ENCODE assay signal across 9 mouse cellular contexts in the genomic region with DNA sequence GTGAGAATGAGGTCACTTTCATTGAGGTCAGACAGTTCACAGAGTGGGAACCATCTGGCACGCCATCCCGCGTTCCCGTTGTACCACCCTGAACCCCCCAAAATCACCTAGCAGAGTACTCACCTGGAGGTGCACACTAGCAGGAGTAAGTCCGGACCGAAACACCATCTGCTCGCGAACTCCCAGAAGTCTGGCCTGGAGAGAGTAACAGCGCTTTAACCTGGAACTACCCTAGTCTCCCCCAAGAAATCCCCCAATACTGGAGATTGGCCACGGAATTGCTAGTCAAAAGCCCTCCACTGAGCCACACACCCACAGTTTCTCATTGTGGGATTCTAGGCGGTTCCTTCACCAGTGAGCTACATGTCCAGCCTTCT. TPM values are rescaled to one million over a fixed set of nuclear protein-coding genes. Genes with fewer than 3 reads are reported as not detected.
A peak's percentile ranks its signal among the peaks of the same experiment; 100 is the strongest.
DNase-seq lines count a peak whose midpoint lies in the region; ATAC-seq and TF ChIP-seq lines count a peak whose summit lies in the region.
"Had no signal": no experiment of that assay in that cellular context is flagged by ENCODE, and none has a peak within 500 bp of the region (broad histone marks: within the 10 kb centered on the region; RNA-seq: fewer than 3 reads in every experiment).

No protein-coding gene starts in this region.

- H3K4me3 ChIP-seq in lung, embryonic 15.5 days = peak overlapping the region; percentile 55
- H3K4me3 ChIP-seq in forebrain, embryonic 12.5 days (replicated peaks) = peak overlapping the region; percentile 50
- peak overlapping the region; percentile 62 for H3K4me3 ChIP-seq in limb, embryonic 13.5 days
- H3K4me3 ChIP-seq in small intestine, adult 2 months (ENCODE audit: low read depth, low read length) = peak overlapping the region; percentile 65

- peaks cover 47% of the 10 kb centered on the region for H3K4me1 ChIP-seq in lung, embryonic 15.5 days
- peaks cover 40% of the 10 kb centered on the region for H3K4me1 ChIP-seq in forebrain, embryonic 12.5 days
- peaks cover 42% of the 10 kb centered on the region for H3K4me1 ChIP-seq in limb, embryonic 13.5 days
- peaks cover 31% of the 10 kb centered on the region for H3K4me1 ChIP-seq in small intestine, adult 2 months (ENCODE audit: control insufficient read depth, insufficient read depth, insufficient read length, low read length)

- H3K36me3 ChIP-seq in lung, embryonic 15.5 days = no peaks in the 10 kb centered on the region
- no peaks in the 10 kb centered on the region; the same call in 1 of the 2 replicates for H3K36me3 ChIP-seq in forebrain, embryonic 12.5 days (replicated peaks)
- no peaks in the 10 kb centered on the region for H3K36me3 ChIP-seq in limb, embryonic 13.5 days
- H3K36me3 ChIP-seq in small intestine, adult 2 months (ENCODE audit: control insufficient read depth, insufficient read depth, low read length) = no peaks in the 10 kb centered on the region

- H3K9me3 ChIP-seq in lung, embryonic 15.5 days = no peaks in the 10 kb centered on the region
- no peaks in the 10 kb centered on the region for H3K9me3 ChIP-seq in forebrain, embryonic 12.5 days
- no peaks in the 10 kb centered on the region for H3K9me3 ChIP-seq in limb, embryonic 13.5 days

- H3K27ac ChIP-seq in lung, embryonic 15.5 days = peak overlapping the region; percentile 70
- peak overlapping the region; percentile 50; the same call in 1 of the 2 replicates for H3K27ac ChIP-seq in forebrain, embryonic 12.5 days
- no peak overlapping the region; the same call in 1 of the 2 replicates for H3K27ac ChIP-seq in limb, embryonic 13.5 days
- peak overlapping the region; percentile 78 for H3K27ac ChIP-seq in small intestine, adult 2 months (ENCODE audit: insufficient read depth, low read depth, low read length)

- under 1% methylated on average over 11 of the region's 11 CpGs for WGBS in lung, embryonic 15.5 days
- 1% methylated on average over 11 of the region's 11 CpGs for WGBS in forebrain, embryonic 12.5 days
- 1% methylated on average over 11 of the region's 11 CpGs for WGBS in limb, embryonic 13.5 days
- WGBS in small intestine, adult 2 months = 1% methylated on average over 11 of the region's 11 CpGs

- peak overlapping the region; percentile 64 for H3K9ac ChIP-seq in lung, embryonic 15.5 days
- peak overlapping the region; percentile 71 for H3K9ac ChIP-seq in forebrain, embryonic 12.5 days
- peak overlapping the region; percentile 60 for H3K9ac ChIP-seq in limb, embryonic 13.5 days

- no peak for ATAC-seq in lung, embryonic 15.5 days (ENCODE audit: borderline replicate concordance, extremely low read depth, low FRiP score, low TSS enrichment)
- no peak for ATAC-seq in forebrain, embryonic 12.5 days (ENCODE audit: low FRiP score)
- no peak for ATAC-seq in limb, embryonic 13.5 days (ENCODE audit: low FRiP score, low read depth)

- DNase-seq in lung, adult 18-20 months = no peak
- no peak for DNase-seq in layer of hippocampus, postnatal 14 days (ENCODE audit: low spot score in 2 of 2)
- no peak for DNase-seq in left cerebral cortex, adult 11 months (ENCODE audit: low spot score)
- no peak for DNase-seq in layer of hippocampus, postnatal 25 days (ENCODE audit: extremely low spot score in 1 of 2, low spot score in 1 of 2)

- H3K27me3 ChIP-seq in lung, embryonic 15.5 days = no peaks in the 10 kb centered on the region
- peaks cover 43% of the 10 kb centered on the region for H3K27me3 ChIP-seq in forebrain, embryonic 12.5 days
- H3K27me3 ChIP-seq in limb, embryonic 13.5 days = peaks cover 4% of the 10 kb centered on the region; the same call in 1 of the 2 replicates
- no peaks in the 10 kb centered on the region; the same call in 1 of the 2 replicates for H3K27me3 ChIP-seq in small intestine, adult 2 months (ENCODE audit: control insufficient read depth, insufficient read depth, low read length)

- peak overlapping the region; percentile 91 for H3K4me2 ChIP-seq in lung, embryonic 15.5 days
- peak overlapping the region; percentile 85 for H3K4me2 ChIP-seq in forebrain, embryonic 12.5 days
- H3K4me2 ChIP-seq in limb, embryonic 13.5 days (replicated peaks) = peak overlapping the region; percentile 96

- TF ChIP-seq POLR2A in small intestine, adult 2 months (IDR thresholded peaks at IDR 0.05; ENCODE audit: low read depth, low read length) = no peak

- TF ChIP-seq CTCF in small intestine, adult 2 months (IDR thresholded peaks at IDR 0.05; ENCODE audit: extremely low read depth, insufficient read length, insufficient replicate concordance, low read depth, low read length) = no peak

RNA-seq across cellular contexts. Expression of a gene that starts 5.0 kb away (rescaled TPM):
- 1.7 and 2.3 TPM in 2 replicates for polyA plus RNA-seq in lung, embryonic 15.5 days (2015; fragmentation: Nextera tagmentation; extraction: Ambion mirVana)
- 0.13 and 0.20 TPM in 2 replicates for polyA plus RNA-seq in forebrain, embryonic 12.5 days (2016; fragmentation: Nextera tagmentation; extraction: Ambion mirVana)
- 3.9 and 4.3 TPM in 2 replicates for polyA plus RNA-seq in limb, embryonic 13.5 days (2015; fragmentation: Nextera tagmentation; extraction: Ambion mirVana)
- 0.14 and 0.46 TPM in 2 replicates for polyA plus RNA-seq in small intestine, adult 2 months (2012; rRNA removed)
- under 1 TPM; 0.50 to 0.69 TPM for total RNA-seq in layer of hippocampus, postnatal 14 days (2021)
- under 1 TPM in 1 of 2 experiments, not detected in 1; 0.17 TPM for total RNA-seq in layer of hippocampus, postnatal 25 days (2021)
- total RNA-seq: hematopoietic stem cell, adult 5-6 weeks had no signal

RNA-seq across cellular contexts. Expression of a gene that starts 6.5 kb away (rescaled TPM):
- polyA plus RNA-seq in lung, embryonic 15.5 days (2015; fragmentation: Nextera tagmentation; extraction: Ambion mirVana) = 19.1 and 20.0 TPM in 2 replicates
- polyA plus RNA-seq in forebrain, embryonic 12.5 days (2016; fragmentation: Nextera tagmentation; extraction: Ambion mirVana) = 4.6 and 6.6 TPM in 2 replicates
- polyA plus RNA-seq in limb, embryonic 13.5 days (2015; fragmentation: Nextera tagmentation; extraction: Ambion mirVana) = 15.8 and 19.6 TPM in 2 replicates
- 101 and 257 TPM in 2 replicates for polyA plus RNA-seq in small intestine, adult 2 months (2012; rRNA removed)
- total RNA-seq in layer of hippocampus, postnatal 14 days (2021) = 10 to 100 TPM; 14.8 to 15.5 TPM
- total RNA-seq in layer of hippocampus, postnatal 25 days (2021) = 10 to 100 TPM; 14.1 to 18.5 TPM

RNA-seq across cellular contexts. Expression of a gene that starts 26.8 kb away (rescaled TPM):
- 3.1 TPM in 2 replicates for polyA plus RNA-seq in lung, embryonic 15.5 days (2015; fragmentation: Nextera tagmentation; extraction: Ambion mirVana)
- 12.6 and 14.9 TPM in 2 replicates for polyA plus RNA-seq in forebrain, embryonic 12.5 days (2016; fragmentation: Nextera tagmentation; extraction: Ambion mirVana)
- polyA plus RNA-seq in limb, embryonic 13.5 days (2015; fragmentation: Nextera tagmentation; extraction: Ambion mirVana) = 5.2 and 6.9 TPM in 2 replicates
- 15.4 and 63.9 TPM in 2 replicates for polyA plus RNA-seq in small intestine, adult 2 months (2012; rRNA removed)
- 100 to 1,000 TPM; 133 TPM for total RNA-seq in layer of hippocampus, postnatal 14 days (2021)
- 100 to 1,000 TPM; 129 to 134 TPM for total RNA-seq in layer of hippocampus, postnatal 25 days (2021)
- total RNA-seq: hematopoietic stem cell, adult 5-6 weeks had no signal

RNA-seq across cellular contexts. Expression of a gene that starts 30.3 kb away (rescaled TPM):
- 0.60 and 0.92 TPM in 2 replicates for polyA plus RNA-seq in lung, embryonic 15.5 days (2015; fragmentation: Nextera tagmentation; extraction: Ambion mirVana)
- 3.1 TPM in 2 replicates for polyA plus RNA-seq in forebrain, embryonic 12.5 days (2016; fragmentation: Nextera tagmentation; extraction: Ambion mirVana)
- polyA plus RNA-seq in limb, embryonic 13.5 days (2015; fragmentation: Nextera tagmentation; extraction: Ambion mirVana) = 1.4 and 2.5 TPM in 2 replicates
- 2.9 and 4.0 TPM in 2 replicates for polyA plus RNA-seq in small intestine, adult 2 months (2012; rRNA removed)
- total RNA-seq in layer of hippocampus, postnatal 14 days (2021) = 100 to 1,000 TPM; 148 to 157 TPM
- total RNA-seq in layer of hippocampus, postnatal 25 days (2021) = 100 to 1,000 TPM; 151 to 155 TPM

RNA-seq across cellular contexts. Expression of a gene that starts 55.5 kb away (rescaled TPM):
- polyA plus RNA-seq in lung, embryonic 15.5 days (2015; fragmentation: Nextera tagmentation; extraction: Ambion mirVana) = 224 and 229 TPM in 2 replicates
- 313 and 314 TPM in 2 replicates for polyA plus RNA-seq in forebrain, embryonic 12.5 days (2016; fragmentation: Nextera tagmentation; extraction: Ambion mirVana)
- polyA plus RNA-seq in limb, embryonic 13.5 days (2015; fragmentation: Nextera tagmentation; extraction: Ambion mirVana) = 262 and 283 TPM in 2 replicates
- polyA plus RNA-seq in small intestine, adult 2 months (2012; rRNA removed) = 73.2 and 122 TPM in 2 replicates
- 100 to 1,000 TPM; 386 to 456 TPM for total RNA-seq in layer of hippocampus, postnatal 14 days (2021)
- total RNA-seq in layer of hippocampus, postnatal 25 days (2021) = 100 to 1,000 TPM; 288 to 443 TPM
